Mouse (Mus musculus) liver, adult 2 months (tissue): ENCODE measurements around the gene Atp2a1. TPM values are rescaled to one million over a fixed set of nuclear protein-coding genes. Genes with fewer than 3 reads are reported as not detected.

Experiments
- DNase-seq: peaks from one replicate; pipeline ENCODE4 v3.0.0-alpha.2; 2011; ENCODE audit warnings: low read depth, low spot score; ENCODE audit errors: extremely low read depth
- H3K27ac ChIP-seq: fragments of 200-500 bp; replicated peaks from 2 replicates; pipeline ENCODE4 v1.5.1; 2012; ENCODE audit warnings: low read depth, mild to moderate bottlenecking, control low read depth, inconsistent platforms, low read length; ENCODE audit not compliant: insufficient read depth
- H3K27me3 ChIP-seq: fragments of 200-500 bp; 2 replicates; pipeline ENCODE4 v1.6.1; 2012; ENCODE audit warnings: mild to moderate bottlenecking, moderate library complexity, low read length, inconsistent platforms; ENCODE audit not compliant: control insufficient read depth, insufficient read depth
- H3K36me3 ChIP-seq: fragments of 200-500 bp; 2 replicates; pipeline ENCODE4 v1.6.1; 2012; ENCODE audit warnings: low read length, inconsistent platforms; ENCODE audit not compliant: control insufficient read depth, insufficient read depth
- H3K4me1 ChIP-seq: fragments of 200-500 bp; 2 replicates; pipeline ENCODE4 v1.6.1; 2011; ENCODE audit warnings: low read length; ENCODE audit not compliant: control insufficient read depth, insufficient read depth
- H3K4me3 ChIP-seq: fragments of 200-500 bp; 2 replicates; pipeline ENCODE4 v1.5.1; 2011; ENCODE audit warnings: low read depth, mild to moderate bottlenecking, control low read depth, low read length, moderate library complexity; ENCODE audit not compliant: insufficient read depth
- H3K79me2 ChIP-seq: fragments of 200-500 bp; 2 replicates; pipeline ENCODE4 v1.6.1; 2012; ENCODE audit warnings: inconsistent platforms, mild to moderate bottlenecking, low read length, moderate library complexity; ENCODE audit not compliant: control insufficient read depth, insufficient read depth
- H3K9ac ChIP-seq: fragments of 200-500 bp; 2 replicates; pipeline ENCODE4 v1.6.1; 2012; ENCODE audit warnings: low read depth, mild to moderate bottlenecking, control low read depth, inconsistent platforms, low read length
- CTCF ChIP-seq: fragments of 200-500 bp; IDR thresholded peaks from 2 replicates; pipeline ENCODE4 v1.5.1; 2011; ENCODE audit warnings: low read depth, low read length, control low read depth
- POLR2A ChIP-seq: fragments of 200-500 bp; IDR thresholded peaks from 2 replicates; pipeline ENCODE4 v1.6.1; 2011; ENCODE audit warnings: low read length, control low read depth; ENCODE audit not compliant: insufficient read depth; ENCODE audit errors: extremely low read depth
- WGBS: fragments of 180-500 bp; shearing (Covaris S2); methylation state at CpG from one replicate; pipeline ENCODE4 v1.1.7; 2018; 5-methylcytosine and 5-hydroxymethylcytosine counted together
- polyA plus RNA-seq: library from polyadenylated mRNA; depleted of rRNA; stranded (reverse); fragments of >200 nt; gene quantifications from 2 replicates; pipeline ENCODE4 v1.2.3, GENCODE M21; 2012
- total RNA-seq: library from RNA; depleted of rRNA; stranded (reverse); fragments of >200 nt; gene quantifications from 2 replicates; pipeline ENCODE4 v1.2.3, GENCODE M21; 2014

Atp2a1 gene
- total and polyA plus RNA-seq, 2 experiments: 0.34 to 5.0 TPM

- Histone ChIP-seq H3K4me1 (no peaks in the 10 kb centered on the region), H3K27ac (no peak overlapping the region), H3K36me3 (no peaks in the 10 kb centered on the region), H3K79me2 (no peaks in the 10 kb centered on the region), H3K27me3 (no peaks in the 10 kb centered on the region), H3K9ac (no peak overlapping the region), H3K4me3 (no peak overlapping the region)
- no peak for DNase-seq
- no peak for TF ChIP-seq CTCF
- no peak for TF ChIP-seq POLR2A
- 71% methylated on average over 10 of the region's 10 CpGs for WGBS
Measured at GRCm38 (mm10) chr7:126460623-126461399, 2.1 kb downstream of the Atp2a1 start.

GRCm38 (mm10) chr7:126458844-126459618 lies 3.9 kb downstream of the Atp2a1 start:
- H3K4me3 ChIP-seq: no peak overlapping the region
- H3K27me3 ChIP-seq: no peaks in the 10 kb centered on the region
- H3K36me3 ChIP-seq: no peaks in the 10 kb centered on the region
- TF ChIP-seq POLR2A (no peak), CTCF (no peak)
- no peaks in the 10 kb centered on the region for H3K79me2 ChIP-seq
- DNase-seq: no peak
- WGBS: 85% methylated on average over 11 of the region's 11 CpGs
- no peaks in the 10 kb centered on the region for H3K4me1 ChIP-seq
- H3K27ac ChIP-seq: no peak overlapping the region
- no peak overlapping the region for H3K9ac ChIP-seq

GRCm38 (mm10) chr7:126458225-126458624 lies 4.7 kb downstream of the Atp2a1 start:
- H3K27me3 ChIP-seq: no peaks in the 10 kb centered on the region
- WGBS: 89% methylated on average over 5 of the region's 5 CpGs
- no peak overlapping the region for H3K9ac ChIP-seq
- DNase-seq: no peak
- no peak for TF ChIP-seq POLR2A
- no peak for TF ChIP-seq CTCF
- no peaks in the 10 kb centered on the region for H3K36me3 ChIP-seq
- no peaks in the 10 kb centered on the region for H3K79me2 ChIP-seq
- H3K4me3 ChIP-seq: no peak overlapping the region
- H3K4me1 ChIP-seq: no peaks in the 10 kb centered on the region
- no peak overlapping the region for H3K27ac ChIP-seq

DNA sequence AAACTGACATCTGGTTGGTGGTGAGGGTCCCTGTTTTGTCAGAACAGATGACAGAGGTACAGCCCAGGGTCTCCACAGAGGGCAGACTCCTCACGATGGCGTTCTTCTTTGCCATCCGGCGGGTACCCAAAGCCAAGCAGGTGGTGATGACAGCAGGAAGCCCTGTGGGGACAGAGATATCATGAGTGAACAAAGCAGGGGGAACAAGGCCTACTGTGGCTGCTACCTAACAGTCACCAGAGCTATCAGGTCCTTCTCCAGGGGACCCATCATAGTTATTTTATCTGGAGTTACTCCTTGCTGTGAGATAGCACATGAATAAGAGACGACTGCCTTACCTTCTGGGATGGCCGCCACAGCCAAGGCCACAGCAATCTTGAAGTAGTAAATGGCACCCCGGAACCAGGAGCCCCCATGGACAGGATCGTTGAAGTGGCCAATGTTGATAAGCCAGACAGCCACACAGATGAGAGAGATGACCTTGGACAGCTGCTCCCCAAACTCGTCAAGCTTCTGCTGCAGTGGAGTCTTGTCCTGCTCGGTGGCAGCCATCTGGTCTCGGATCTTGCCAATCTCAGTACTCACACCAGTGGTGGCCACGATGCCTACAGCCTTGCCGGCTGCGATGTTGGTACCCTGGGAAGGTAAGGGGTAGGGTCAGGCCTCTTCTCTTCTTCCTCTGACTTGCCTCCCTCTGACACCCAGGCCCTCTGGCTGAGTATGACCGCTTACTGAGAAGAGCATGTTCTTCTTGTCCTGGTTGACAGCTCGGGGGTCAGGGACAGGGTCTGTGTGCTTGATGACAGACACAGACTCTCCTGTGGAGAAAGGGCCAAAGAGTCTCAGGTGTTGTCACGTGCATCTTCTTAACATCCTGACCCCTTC lies 6.3 kb downstream of the Atp2a1 start:
- WGBS: 86% methylated on average over 17 of the region's 17 CpGs
- H3K36me3 ChIP-seq: no peaks in the 10 kb centered on the region
- DNase-seq: no peak

DNA sequence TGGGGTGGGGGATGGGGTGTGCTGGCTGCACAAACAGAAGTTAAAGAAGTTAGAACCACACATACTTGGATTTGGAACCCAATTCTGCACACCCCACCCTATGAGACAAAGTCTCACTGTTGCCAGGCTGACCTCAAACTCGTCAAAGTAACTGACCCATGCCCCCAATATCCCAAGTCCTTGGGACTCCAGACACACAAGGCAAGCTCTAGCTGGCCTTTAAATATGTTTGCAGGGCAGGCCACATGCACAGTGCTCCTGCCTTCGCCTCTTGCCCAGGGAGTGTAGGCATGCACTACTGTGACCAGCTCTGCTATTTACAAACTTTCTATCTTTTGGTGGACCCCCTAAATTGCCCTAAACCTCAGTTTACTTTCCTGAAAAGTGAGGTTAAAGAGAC lies 7.7 kb downstream of the Atp2a1 start:
- DNase-seq: no peak
- Histone ChIP-seq H3K4me1 (no peaks in the 10 kb centered on the region), H3K27ac (no peak overlapping the region), H3K27me3 (no peaks in the 10 kb centered on the region), H3K9ac (no peak overlapping the region), H3K4me3 (no peak overlapping the region), H3K79me2 (no peaks in the 10 kb centered on the region), H3K36me3 (no peaks in the 10 kb centered on the region)
- 60% methylated on average over 2 of the region's 2 CpGs for WGBS
- TF ChIP-seq POLR2A (no peak), CTCF (no peak)

More for the DNA sequence above, 6.3 kb downstream of the Atp2a1 start:
- H3K4me3 ChIP-seq: no peak overlapping the region
- no peaks in the 10 kb centered on the region for H3K4me1 ChIP-seq
- H3K79me2 ChIP-seq: no peaks in the 10 kb centered on the region
- no peak overlapping the region for H3K9ac ChIP-seq
- no peak overlapping the region for H3K27ac ChIP-seq
- no peaks in the 10 kb centered on the region for H3K27me3 ChIP-seq
- no peak for TF ChIP-seq CTCF
- TF ChIP-seq POLR2A: no peak
